Mouse (Mus musculus): ENCODE data around the gene Atp6v1d.

DNA sequence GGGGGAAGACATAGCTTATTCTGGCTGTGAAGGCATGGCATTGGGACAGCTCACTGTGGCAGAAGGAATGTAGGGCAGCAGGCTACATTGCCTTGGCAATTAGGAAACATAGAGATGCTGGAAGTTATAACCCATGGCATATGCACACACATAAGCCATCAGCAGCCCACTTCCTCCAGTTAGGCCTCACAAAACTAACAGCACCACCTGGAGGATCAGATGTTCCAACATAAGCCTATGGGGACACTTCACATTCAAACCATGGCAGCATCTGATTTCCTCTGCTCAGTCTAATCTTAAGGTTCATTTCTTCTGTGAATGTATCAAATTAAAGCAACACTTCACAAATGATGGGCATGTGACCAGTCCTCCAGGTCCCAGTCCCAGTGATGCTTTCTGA is 47.0 kb downstream of the Atp6v1d start:
- TF ChIP-seq CTCF (IDR thresholded peaks at IDR 0.05; ENCODE audit: insufficient read depth, low read depth, low read length) (no peak), POLR2A (IDR thresholded peaks at IDR 0.05; ENCODE audit: insufficient read depth, low read depth, low read length) (no peak)
